Mouse (Mus musculus) urinary bladder, adult 2 months (tissue): Measurements from ENCODE around the gene Unc5b. TPM values are rescaled to one million over a fixed set of nuclear protein-coding genes. Genes with fewer than 3 reads are reported as not detected.

Source experiments
- DNase-seq: peaks from one replicate; pipeline ENCODE4 v3.0.0; 2022; ENCODE audit warnings: low spot score
- polyA plus RNA-seq: library from polyadenylated mRNA; depleted of rRNA; stranded (reverse); fragments of >200 nt; gene quantifications from 2 replicates; pipeline ENCODE4 v1.2.3, GENCODE M21; 2012; rRNA removed

The Unc5b gene
- polyA plus RNA-seq, 1 experiment = 17.5 TPM

GRCm38 (mm10) chr10:60723345-60723744 is 108.0 kb downstream of the Unc5b start:
- DNase-seq = no peak

- no peak for DNase-seq
Measured at GRCm38 (mm10) chr10:60721640-60722039, 109.7 kb downstream of the Unc5b start.

GRCm38 (mm10) chr10:60720461-60720860 is 110.9 kb downstream of the Unc5b start:
- no peak for DNase-seq

GRCm38 (mm10) chr10:60718491-60718890 is 112.9 kb downstream of the Unc5b start:
- DNase-seq = no peak

GRCm38 (mm10) chr10:60716449-60716848 is 114.9 kb downstream of the Unc5b start:
- no peak for DNase-seq

Other genes with a start within 250 kb of the Unc5b start
- gene Cdh23, start 135.1 kb downstream of the Unc5b start, polyA plus RNA-seq = 0.22 and 0.48 TPM in 2 replicates
- gene Slc29a3, start 78.8 kb downstream of the Unc5b start, polyA plus RNA-seq = 5.5 and 7.8 TPM in 2 replicates